Mouse (Mus musculus) adrenal gland, postnatal 4 days (tissue): Measurements from ENCODE around the gene Entpd5. TPM values are rescaled to one million over a fixed set of nuclear protein-coding genes. Genes with fewer than 3 reads are reported as not detected.

Experiments used
- DNase-seq, 2 experiments: peaks; one replicate each; pipeline ENCODE4 v3.0.0; 2021 to 2022; ENCODE audit warnings: low spot score in 2 of 2, mixed read lengths in 2 of 2
- total RNA-seq, 2 experiments: library from RNA; stranded (reverse); gene quantifications; 2 replicates each; pipeline ENCODE4 v1.2.3; 2021

The Entpd5 gene
- total RNA-seq, 2 experiments from 2014 or later, result 58.3 to 61.3 TPM

GRCm38 (mm10) chr12:84347192-84347591 lies 61.6 kb downstream of the Entpd5 start:
- no peak for DNase-seq

GRCm38 (mm10) chr12:84336963-84337625 lies 71.7 kb downstream of the Entpd5 start:
- DNase-seq, result no peak

GRCm38 (mm10) chr12:84327111-84327512 lies 81.7 kb downstream of the Entpd5 start:
- no peak for DNase-seq

Other genes with a start within 250 kb of the Entpd5 start
- 10 to 100 TPM; 30.2 to 34.8 TPM for gene Elmsan1, start 190.1 kb downstream of the Entpd5 start, total RNA-seq
- gene Ptgr2, start 123.8 kb downstream of the Entpd5 start, total RNA-seq, result 10 to 100 TPM; 57.3 to 66.2 TPM
- gene Zfp410, start 92.2 kb downstream of the Entpd5 start, total RNA-seq, result 10 to 100 TPM; 64.6 to 68.9 TPM
- gene Coq6, start 47.4 kb downstream of the Entpd5 start, total RNA-seq, result 10 to 100 TPM; 60.5 to 64.9 TPM
- gene Fam161b, start 47.2 kb downstream of the Entpd5 start, total RNA-seq, result 1 to 10 TPM; 2.0 to 2.7 TPM
- 1 to 10 TPM; 3.0 to 5.1 TPM for gene Bbof1, start within 50 bp of the Entpd5 start, total RNA-seq
- 10 to 100 TPM; 19.4 to 19.6 TPM for gene Rnf113a2, start 8.2 kb upstream of the Entpd5 start, total RNA-seq
- 100 to 1,000 TPM in 1 of 2 experiments, 10 to 100 TPM in 1; 98.9 to 103 TPM for gene Aldh6a1, start 42.0 kb upstream of the Entpd5 start, total RNA-seq
- gene Lin52, start 42.4 kb upstream of the Entpd5 start, total RNA-seq, result 10 to 100 TPM; 11.7 to 12.9 TPM
- not detected for gene Vsx2, start 160.7 kb upstream of the Entpd5 start, total RNA-seq
- 10 to 100 TPM; 11.3 to 13.8 TPM for gene Abcd4, start 208.4 kb upstream of the Entpd5 start, total RNA-seq
- not detected for gene Vrtn, start 232.0 kb upstream of the Entpd5 start, total RNA-seq